Mouse (Mus musculus) heart, postnatal 14 days (tissue): ENCODE data around the gene Lactbl1. TPM values are rescaled to one million over a fixed set of nuclear protein-coding genes. Genes with fewer than 3 reads are reported as not detected.

Source experiments
- DNase-seq, 2 experiments: peaks; one replicate each; pipeline ENCODE4 v3.0.0; 2021 to 2022
- intact Hi-C: fragments of 180-260 bp; cut with DNase I; formaldehyde crosslinking; loops from one replicate; pipeline ENCODE4 v1.15.1; 2025
- long read RNA-seq, 2 experiments: library from polyadenylated mRNA; stranded (forward); transcript quantifications; one replicate each; pipeline ENCODE4 v2.0.0; 2021
- total RNA-seq, 2 experiments: library from RNA; stranded (reverse); gene quantifications; 2 replicates each; pipeline ENCODE4 v1.2.3; 2021

Lactbl1 gene
- total RNA-seq: not detected
- long read RNA-seq, experiment 1: 0 reads
- long read RNA-seq, experiment 2: 0 reads

- intact Hi-C loops: loop anchor here (5.0 to 10.0 kb wide), 2 partner anchors 190 to 378 kb away; partner anchors contain the start of gene Tcea3
- DNase-seq: no peak
Observed at GRCm38 (mm10) chr4:136622388-136622787, at the start of gene Lactbl1. Lactbl1 (plus strand) TSS chr4:136622621.

GRCm38 (mm10) chr4:136581885-136582284 lies 40.5 kb upstream of the Lactbl1 start:
- DNase-seq: no peak
- intact Hi-C loops: no loop called here

- intact Hi-C loops: no loop called here
- no peak for DNase-seq
Observed at GRCm38 (mm10) chr4:136587221-136587827, 35.1 kb upstream of the Lactbl1 start.

- DNase-seq: no peak
- intact Hi-C loops: no loop called here
Observed at GRCm38 (mm10) chr4:136588003-136588402, 34.4 kb upstream of the Lactbl1 start.

- DNase-seq: no peak
- intact Hi-C loops: no loop called here
Observed at GRCm38 (mm10) chr4:136592111-136592510, 30.3 kb upstream of the Lactbl1 start.

GRCm38 (mm10) chr4:136594006-136594405 lies 28.4 kb upstream of the Lactbl1 start:
- intact Hi-C loops: no loop called here
- no peak for DNase-seq

- intact Hi-C loops: no loop called here
- DNase-seq: no peak
Observed at GRCm38 (mm10) chr4:136595221-136595620, 27.2 kb upstream of the Lactbl1 start.

- intact Hi-C loops: no loop called here
- DNase-seq: no peak
Observed at GRCm38 (mm10) chr4:136598268-136598876, 24.0 kb upstream of the Lactbl1 start.

GRCm38 (mm10) chr4:136599869-136600268 lies 22.6 kb upstream of the Lactbl1 start:
- DNase-seq: no peak
- intact Hi-C loops: loop anchor here (5.0 to 10.0 kb wide), 2 partner anchors 143 to 545 kb away; partner anchors contain the start of gene Rpl11

- no peak for DNase-seq
- intact Hi-C loops: loop anchor here (5.0 to 10.0 kb wide), 2 partner anchors 143 to 546 kb away; partner anchors contain the start of gene Rpl11
Observed at GRCm38 (mm10) chr4:136600536-136600935, 21.9 kb upstream of the Lactbl1 start.

GRCm38 (mm10) chr4:136601476-136601875 lies 20.9 kb upstream of the Lactbl1 start:
- intact Hi-C loops: loop anchor here (5.0 to 10.0 kb wide), 2 partner anchors 144 to 547 kb away; partner anchors contain the start of gene Rpl11
- peak; percentile 63 to 71 for DNase-seq

GRCm38 (mm10) chr4:136602018-136602554 lies 20.3 kb upstream of the Lactbl1 start:
- intact Hi-C loops: loop anchor here (5.0 to 10.0 kb wide), 2 partner anchors 145 to 547 kb away; partner anchors contain the start of gene Rpl11
- DNase-seq: peak in 1 of 2 experiments; percentile 48

- intact Hi-C loops: loop anchor here (5.0 to 10.0 kb wide), 2 partner anchors 145 to 548 kb away; partner anchors contain the start of gene Rpl11
- DNase-seq: peak; percentile 97 to 98
Observed at GRCm38 (mm10) chr4:136602568-136602967, 19.9 kb upstream of the Lactbl1 start, which contains the start of gene Kdm1a. Kdm1a (minus strand) TSS chr4:136602723.

- intact Hi-C loops: loop anchor here (10.0 kb wide), 1 partner anchor 551 kb away; the partner anchor contains the start of gene Rpl11
- DNase-seq: no peak
Observed at GRCm38 (mm10) chr4:136605756-136606485, 16.5 kb upstream of the Lactbl1 start.

- intact Hi-C loops: no loop called here
- no peak for DNase-seq
Observed at GRCm38 (mm10) chr4:136610387-136610856, 12.0 kb upstream of the Lactbl1 start, which contains the start of gene Tex46. Tex46 (plus strand) TSS chr4:136610437.

- no peak for DNase-seq
- intact Hi-C loops: no loop called here
Observed at GRCm38 (mm10) chr4:136613657-136614056, 8.8 kb upstream of the Lactbl1 start.

- intact Hi-C loops: loop anchor here (1.0 to 10.0 kb wide), 5 partner anchors 95 to 377 kb away; partner anchors contain the start of gene Tcea3
- peak; percentile 23 to 70 for DNase-seq
Observed at GRCm38 (mm10) chr4:136621336-136621735, 1.1 kb upstream of the Lactbl1 start.

- intact Hi-C loops: loop anchor here (1.0 to 10.0 kb wide), 5 partner anchors 95 to 377 kb away; partner anchors contain the start of gene Tcea3
- DNase-seq: no peak
Observed at GRCm38 (mm10) chr4:136621956-136622355, 465 bp upstream of the Lactbl1 start.

GRCm38 (mm10) chr4:136626590-136626989 lies 4.2 kb downstream of the Lactbl1 start:
- DNase-seq: no peak
- intact Hi-C loops: loop anchor here (10.0 kb wide), 1 partner anchor 382 kb away; the partner anchor contains the start of gene Tcea3
